Mouse (Mus musculus): ENCODE measurements at regions not wholly inside any gene's neighbourhood (a gene's known extent, or its start where the extent isn't known, plus 50 kb on each side); places are given as distances from the start of the nearest gene placed in this dataset.
A peak's percentile ranks its signal among the peaks of the same experiment; 100 is the strongest.

GRCm38 (mm10) chr17:88316213-88316967 is 124.1 kb upstream of the Foxn2 start:
- DNase-seq (ENCODE audit: low spot score) (no peak), ATAC-seq (ENCODE audit: low FRiP score, low read depth) (no peak; the same call in 1 of the 2 replicates)
- Histone ChIP-seq H3K27ac (replicated peaks; ENCODE audit: low read depth, low read length) (no peak overlapping the region), H3K9ac (ENCODE audit: low read depth, low read length, severe bottlenecking) (no peak overlapping the region), H3K9me3 (ENCODE audit: control insufficient read depth, low read length) (no peaks in the 10 kb centered on the region), H3K36me3 (ENCODE audit: control insufficient read depth, insufficient read depth, low read length) (no peaks in the 10 kb centered on the region), H3K4me3 (replicated peaks; ENCODE audit: low read length) (no peak overlapping the region), H3K4me2 (replicated peaks; ENCODE audit: low read depth, low read length, severe bottlenecking) (no peak overlapping the region), H3K4me1 (ENCODE audit: control insufficient read depth, insufficient read depth, low read length) (no peaks in the 10 kb centered on the region), H3K27me3 (ENCODE audit: control insufficient read depth, insufficient read depth, low read length) (no peaks in the 10 kb centered on the region)
- TF ChIP-seq POLR2A (IDR thresholded peaks at IDR 0.05; ENCODE audit: borderline replicate concordance, extremely low read depth, insufficient read depth, insufficient read length), result no peak
- 80% methylated on average over 15 of the region's 15 CpGs for WGBS

- TF ChIP-seq POLR2A (IDR thresholded peaks at IDR 0.05; ENCODE audit: borderline replicate concordance, extremely low read depth, insufficient read depth, insufficient read length), result no peak
- no peak for DNase-seq (ENCODE audit: low spot score)
- Histone ChIP-seq H3K27ac (replicated peaks; ENCODE audit: low read depth, low read length) (no peak overlapping the region), H3K4me2 (replicated peaks; ENCODE audit: low read depth, low read length, severe bottlenecking) (no peak overlapping the region), H3K36me3 (ENCODE audit: control insufficient read depth, insufficient read depth, low read length) (no peaks in the 10 kb centered on the region), H3K9me3 (ENCODE audit: control insufficient read depth, low read length) (no peaks in the 10 kb centered on the region), H3K4me1 (ENCODE audit: control insufficient read depth, insufficient read depth, low read length) (no peaks in the 10 kb centered on the region), H3K9ac (ENCODE audit: low read depth, low read length, severe bottlenecking) (no peak overlapping the region), H3K27me3 (ENCODE audit: control insufficient read depth, insufficient read depth, low read length) (no peaks in the 10 kb centered on the region), H3K4me3 (replicated peaks; ENCODE audit: low read length) (no peak overlapping the region)
- WGBS, result 71% methylated on average over 5 of the region's 5 CpGs
- ATAC-seq (ENCODE audit: low FRiP score, low read depth), result no peak
These were observed 123.2 kb upstream of the Foxn2 start for GRCm38 (mm10) chr17:88317311-88317710.

- Histone ChIP-seq H3K9ac (ENCODE audit: low read depth, low read length, severe bottlenecking) (no peak overlapping the region), H3K27ac (replicated peaks; ENCODE audit: low read depth, low read length) (no peak overlapping the region), H3K36me3 (ENCODE audit: control insufficient read depth, insufficient read depth, low read length) (no peaks in the 10 kb centered on the region), H3K4me3 (replicated peaks; ENCODE audit: low read length) (no peak overlapping the region), H3K4me2 (replicated peaks; ENCODE audit: low read depth, low read length, severe bottlenecking) (no peak overlapping the region), H3K27me3 (ENCODE audit: control insufficient read depth, insufficient read depth, low read length) (no peaks in the 10 kb centered on the region), H3K4me1 (ENCODE audit: control insufficient read depth, insufficient read depth, low read length) (no peaks in the 10 kb centered on the region), H3K9me3 (ENCODE audit: control insufficient read depth, low read length) (no peaks in the 10 kb centered on the region)
- 88% methylated on average over 7 of the region's 7 CpGs for WGBS
- ATAC-seq (ENCODE audit: low FRiP score, low read depth) (no peak), DNase-seq (ENCODE audit: low spot score) (no peak)
- TF ChIP-seq POLR2A (IDR thresholded peaks at IDR 0.05; ENCODE audit: borderline replicate concordance, extremely low read depth, insufficient read depth, insufficient read length), result no peak
These were observed 122.7 kb upstream of the Foxn2 start for GRCm38 (mm10) chr17:88317806-88318205.

- no peaks in the 10 kb centered on the region for H3K36me3 ChIP-seq (ENCODE audit: control insufficient read depth, insufficient read depth, low read length)
- H3K4me1 ChIP-seq (ENCODE audit: control insufficient read depth, insufficient read depth, low read length), result no peaks in the 10 kb centered on the region
- peak; percentile 34; the same call in 1 of the 2 replicates for ATAC-seq (ENCODE audit: low FRiP score, low read depth)
- no peak overlapping the region for H3K27ac ChIP-seq (replicated peaks; ENCODE audit: low read depth, low read length)
- H3K9me3 ChIP-seq (ENCODE audit: control insufficient read depth, low read length), result no peaks in the 10 kb centered on the region
- no peak overlapping the region for H3K9ac ChIP-seq (ENCODE audit: low read depth, low read length, severe bottlenecking)
- no peak overlapping the region for H3K4me3 ChIP-seq (replicated peaks; ENCODE audit: low read length)
- TF ChIP-seq POLR2A (IDR thresholded peaks at IDR 0.05; ENCODE audit: borderline replicate concordance, extremely low read depth, insufficient read depth, insufficient read length), result no peak
- H3K27me3 ChIP-seq (ENCODE audit: control insufficient read depth, insufficient read depth, low read length), result no peaks in the 10 kb centered on the region
- H3K4me2 ChIP-seq (replicated peaks; ENCODE audit: low read depth, low read length, severe bottlenecking), result no peak overlapping the region
- WGBS, result 45% methylated on average over 16 of the region's 16 CpGs
- DNase-seq (ENCODE audit: low spot score), result no peak
These were observed 122.2 kb upstream of the Foxn2 start for GRCm38 (mm10) chr17:88318207-88318791.

- Histone ChIP-seq H3K4me3 (replicated peaks; ENCODE audit: low read length) (no peak overlapping the region), H3K36me3 (ENCODE audit: control insufficient read depth, insufficient read depth, low read length) (no peaks in the 10 kb centered on the region), H3K9me3 (ENCODE audit: control insufficient read depth, low read length) (no peaks in the 10 kb centered on the region), H3K4me2 (replicated peaks; ENCODE audit: low read depth, low read length, severe bottlenecking) (no peak overlapping the region), H3K27me3 (ENCODE audit: control insufficient read depth, insufficient read depth, low read length) (no peaks in the 10 kb centered on the region), H3K9ac (ENCODE audit: low read depth, low read length, severe bottlenecking) (no peak overlapping the region), H3K27ac (replicated peaks; ENCODE audit: low read depth, low read length) (no peak overlapping the region), H3K4me1 (ENCODE audit: control insufficient read depth, insufficient read depth, low read length) (no peaks in the 10 kb centered on the region)
- WGBS, result 60% methylated on average over 5 of the region's 5 CpGs
- ATAC-seq (ENCODE audit: low FRiP score, low read depth) (no peak), DNase-seq (ENCODE audit: low spot score) (no peak)
- no peak for TF ChIP-seq POLR2A (IDR thresholded peaks at IDR 0.05; ENCODE audit: borderline replicate concordance, extremely low read depth, insufficient read depth, insufficient read length)
These were observed 121.6 kb upstream of the Foxn2 start for GRCm38 (mm10) chr17:88318936-88319335.
